Mouse (Mus musculus) limb, embryonic 14.5 days (tissue): Measurements from ENCODE around the gene Impdh1. TPM values are rescaled to one million over a fixed set of nuclear protein-coding genes. Genes with fewer than 3 reads are reported as not detected.

Experiments
- ATAC-seq: fragments of 200-750 bp; cut with Nextera tagmentation; 2 replicates; pipeline ENCODE4 v1.8.0; 2017; ENCODE audit warnings: low read depth, moderate number of reproducible peaks, moderate TSS enrichment; ENCODE audit not compliant: low FRiP score
- DNase-seq: peaks from one replicate; pipeline ENCODE4 v3.0.0-alpha.2; 2015; ENCODE audit warnings: low spot score
- H3K27ac ChIP-seq: fragments of 300-500 bp; sonication (generic); replicated peaks from 2 replicates; pipeline ENCODE4 v1.5.1; 2014; ENCODE audit warnings: low read depth, mild to moderate bottlenecking, low read length, moderate library complexity, mixed read lengths
- H3K27me3 ChIP-seq: fragments of 300-500 bp; sonication (generic); 2 replicates; pipeline ENCODE4 v1.6.1; 2014; ENCODE audit warnings: low read length, mixed read lengths; ENCODE audit not compliant: control insufficient read depth, insufficient read depth
- H3K36me3 ChIP-seq: fragments of 300-500 bp; sonication (generic); 2 replicates; pipeline ENCODE4 v1.6.1; 2014; ENCODE audit warnings: mild to moderate bottlenecking, low read length, moderate library complexity, mixed read lengths; ENCODE audit not compliant: control insufficient read depth, insufficient read depth
- H3K4me1 ChIP-seq: fragments of 300-500 bp; sonication (generic); 2 replicates; pipeline ENCODE4 v1.6.1; 2014; ENCODE audit warnings: antibody characterized with exemption, low read length, mixed read lengths; ENCODE audit not compliant: control insufficient read depth, insufficient read depth
- H3K4me2 ChIP-seq: fragments of 300-500 bp; sonication (generic); replicated peaks from 2 replicates; pipeline ENCODE4 v1.6.1; 2014; ENCODE audit warnings: low read depth, mild to moderate bottlenecking, low read length, moderate library complexity; ENCODE audit not compliant: severe bottlenecking
- H3K4me3 ChIP-seq: fragments of 300-500 bp; sonication (generic); replicated peaks from 2 replicates; pipeline ENCODE4 v1.5.1; 2014; ENCODE audit warnings: low read length
- H3K9ac ChIP-seq: fragments of 300-500 bp; sonication (generic); 2 replicates; pipeline ENCODE4 v1.6.1; 2014; ENCODE audit warnings: mild to moderate bottlenecking, low read depth, low read length, moderate library complexity; ENCODE audit not compliant: severe bottlenecking
- H3K9me3 ChIP-seq: fragments of 300-500 bp; sonication (generic); 2 replicates; pipeline ENCODE4 v1.6.1; 2016; ENCODE audit warnings: low read length; ENCODE audit not compliant: control insufficient read depth
- POLR2A ChIP-seq: fragments of 200-500 bp; IDR thresholded peaks from 2 replicates; pipeline ENCODE4 v1.8.0; 2012; ENCODE audit warnings: inconsistent platforms, mild to moderate bottlenecking, moderate library complexity, borderline replicate concordance; ENCODE audit not compliant: insufficient read depth, insufficient read length; ENCODE audit errors: extremely low read depth
- whole genome bisulfite sequencing: fragments of 180-500 bp; shearing (Covaris S2); extraction: QIAGEN DNeasy Blood & Tissue Kit; methylation state at CpG from one replicate; pipeline ENCODE4 v1.1.7; 2014; 5-methylcytosine and 5-hydroxymethylcytosine counted together
- polyA plus RNA-seq, 2 experiments: library from polyadenylated mRNA; depleted of rRNA in 1 of 2; stranded (reverse) in 1 of 2; unstranded in 1 of 2; fragments of >200 nt; fragmentation: Nextera tagmentation in 1 of 2; extraction: Ambion mirVana in 1 of 2; gene quantifications; 2 replicates each; pipeline versions ENCODE4 v1.2.1 to v1.2.3; 2012 to 2014

Impdh1 gene
- polyA plus RNA-seq, 2 experiments: 42.1 to 46.6 TPM

GRCm38 (mm10) chr6:29247072-29247471 is 30.9 kb upstream of the Impdh1 start:
- Histone ChIP-seq H3K4me2 (no peak overlapping the region), H3K36me3 (no peaks in the 10 kb centered on the region), H3K4me3 (no peak overlapping the region), H3K9me3 (no peaks in the 10 kb centered on the region), H3K27ac (no peak overlapping the region), H3K9ac (no peak overlapping the region), H3K4me1 (no peaks in the 10 kb centered on the region), H3K27me3 (no peaks in the 10 kb centered on the region)
- ATAC-seq: no peak
- WGBS: 42% methylated on average over 4 of the region's 4 CpGs
- no peak for DNase-seq
- no peak for TF ChIP-seq POLR2A

- Histone ChIP-seq H3K9ac (no peak overlapping the region), H3K4me3 (no peak overlapping the region), H3K36me3 (no peaks in the 10 kb centered on the region), H3K27me3 (no peaks in the 10 kb centered on the region), H3K4me1 (no peaks in the 10 kb centered on the region), H3K4me2 (no peak overlapping the region), H3K27ac (no peak overlapping the region), H3K9me3 (no peaks in the 10 kb centered on the region)
- 66% methylated on average over 5 of the region's 5 CpGs for WGBS
- ATAC-seq (no peak), DNase-seq (no peak)
- no peak for TF ChIP-seq POLR2A
Measured at GRCm38 (mm10) chr6:29246585-29246984, 30.4 kb upstream of the Impdh1 start.

DNA sequence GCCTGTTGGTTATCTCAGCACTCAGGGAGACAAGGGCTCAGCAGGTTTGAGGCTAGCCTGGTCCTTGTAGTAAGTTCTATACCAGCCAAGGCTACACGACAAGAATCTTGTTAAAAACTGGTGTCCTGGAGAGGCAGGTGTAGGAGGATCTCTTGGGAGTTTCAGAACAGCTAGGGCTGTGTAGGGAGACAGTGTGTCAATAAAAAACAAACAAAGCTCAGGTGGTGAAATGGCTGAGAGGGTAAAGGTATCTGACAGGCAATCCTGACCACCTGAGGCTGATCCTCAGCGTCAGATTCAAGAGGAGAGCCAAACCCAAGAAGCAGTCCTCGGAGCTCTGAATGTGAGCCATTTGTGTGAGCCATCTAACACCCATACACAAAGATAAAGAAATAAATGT is 30.0 kb upstream of the Impdh1 start:
- no peak for TF ChIP-seq POLR2A
- DNase-seq: no peak
- no peak for ATAC-seq
- no peaks in the 10 kb centered on the region for H3K9me3 ChIP-seq
- H3K9ac ChIP-seq: no peak overlapping the region
- H3K4me1 ChIP-seq: no peaks in the 10 kb centered on the region
- 77% methylated on average over 3 of the region's 3 CpGs for WGBS
- no peak overlapping the region for H3K4me3 ChIP-seq
- no peaks in the 10 kb centered on the region for H3K36me3 ChIP-seq
- H3K27ac ChIP-seq: no peak overlapping the region
- H3K4me2 ChIP-seq: no peak overlapping the region
- no peaks in the 10 kb centered on the region for H3K27me3 ChIP-seq

DNA sequence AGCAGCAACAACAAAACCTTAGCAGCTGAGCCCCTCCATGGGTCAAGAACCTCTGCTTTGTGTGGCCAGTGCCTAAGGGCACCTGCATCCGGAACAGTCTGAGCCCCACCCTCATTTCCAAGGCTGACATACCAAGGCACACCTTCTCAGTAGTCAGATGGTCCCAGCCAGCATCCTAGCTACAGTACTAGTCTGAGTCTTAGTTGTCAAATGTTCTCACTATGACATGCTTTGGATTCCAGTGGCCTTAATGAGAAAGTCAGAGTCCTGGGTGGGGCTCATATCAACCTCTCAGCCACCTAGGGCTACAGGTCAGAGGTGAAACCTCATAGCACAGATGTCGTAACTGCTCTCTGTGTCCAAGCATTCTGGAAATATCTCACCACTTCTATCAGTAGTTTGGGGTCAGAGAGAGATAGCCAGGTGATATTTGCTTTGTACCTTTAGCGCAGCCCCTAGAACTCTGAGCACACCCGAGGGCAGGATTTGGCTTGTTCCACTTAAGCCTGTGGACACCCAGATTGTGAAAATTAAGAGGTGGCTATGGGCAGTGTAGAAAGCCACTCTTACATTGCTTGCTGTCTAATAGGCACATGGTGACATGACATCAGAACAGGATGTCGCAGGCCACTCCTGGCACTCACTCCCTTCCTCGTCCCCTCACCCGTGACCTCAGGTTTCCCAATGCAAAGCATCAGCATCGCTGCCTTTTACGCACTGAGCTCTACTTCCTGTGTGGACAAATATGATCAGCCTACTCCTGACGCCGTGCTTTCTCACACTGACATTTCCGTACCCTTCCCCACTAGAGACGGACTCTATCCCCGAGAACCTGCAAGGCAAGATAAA is 29.3 kb upstream of the Impdh1 start:
- Histone ChIP-seq H3K4me2 (no peak overlapping the region), H3K4me1 (no peaks in the 10 kb centered on the region), H3K9ac (no peak overlapping the region), H3K27ac (no peak overlapping the region), H3K27me3 (no peaks in the 10 kb centered on the region), H3K9me3 (no peaks in the 10 kb centered on the region), H3K36me3 (no peaks in the 10 kb centered on the region), H3K4me3 (no peak overlapping the region)
- no peak for ATAC-seq
- WGBS: 72% methylated on average over 14 of the region's 14 CpGs
- no peak for DNase-seq
- TF ChIP-seq POLR2A: no peak

GRCm38 (mm10) chr6:29242265-29242664 is 26.1 kb upstream of the Impdh1 start:
- H3K4me3 ChIP-seq: no peak overlapping the region
- TF ChIP-seq POLR2A: no peak
- DNase-seq (no peak), ATAC-seq (no peak)
- no peaks in the 10 kb centered on the region for H3K27me3 ChIP-seq
- no peak overlapping the region for H3K9ac ChIP-seq
- 62% methylated on average over 1 of the region's 1 CpGs for WGBS
- H3K27ac ChIP-seq: no peak overlapping the region
- H3K9me3 ChIP-seq: no peaks in the 10 kb centered on the region
- H3K36me3 ChIP-seq: no peaks in the 10 kb centered on the region
- no peaks in the 10 kb centered on the region for H3K4me1 ChIP-seq
- H3K4me2 ChIP-seq: no peak overlapping the region

DNA sequence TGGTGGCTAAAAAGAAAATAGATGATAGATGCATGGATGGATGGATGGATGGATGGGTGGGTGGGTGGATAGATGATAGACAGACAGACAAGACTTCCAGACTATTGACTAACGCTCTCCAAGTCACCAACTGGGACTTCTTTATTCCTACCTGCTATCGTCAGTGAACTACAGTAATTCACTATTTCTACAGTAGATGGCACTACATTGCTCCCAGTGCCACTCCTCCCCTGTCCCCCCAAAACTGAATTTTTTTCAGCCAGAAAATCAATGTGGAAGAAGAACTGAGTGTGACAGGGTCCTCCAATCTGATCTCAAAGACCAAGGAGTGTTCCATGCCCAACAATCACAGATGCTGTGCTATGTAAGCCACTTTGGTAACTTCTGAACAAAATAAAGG is 25.5 kb upstream of the Impdh1 start:
- Histone ChIP-seq H3K9ac (no peak overlapping the region), H3K9me3 (no peaks in the 10 kb centered on the region), H3K4me3 (no peak overlapping the region), H3K27me3 (no peaks in the 10 kb centered on the region), H3K4me2 (no peak overlapping the region), H3K4me1 (no peaks in the 10 kb centered on the region), H3K36me3 (no peaks in the 10 kb centered on the region), H3K27ac (no peak overlapping the region)
- WGBS: 47% methylated on average over 2 of the region's 2 CpGs
- no peak for TF ChIP-seq POLR2A
- no peak for ATAC-seq
- DNase-seq: no peak
